ENCODE assay signal across 20 mouse cellular contexts in genomic region chr1:178496186-178496585, GRCm38 (mm10). TPM values are rescaled to one million over a fixed set of nuclear protein-coding genes. Genes with fewer than 3 reads are reported as not detected.
A peak's percentile ranks its signal among the peaks of the same experiment; 100 is the strongest.
DNase-seq lines count a peak whose midpoint lies in the region; ATAC-seq and TF ChIP-seq lines count a peak whose summit lies in the region.
"Had no signal": no experiment of that assay in that cellular context is flagged by ENCODE, and none has a peak within 500 bp of the region (broad histone marks: within the 10 kb centered on the region; RNA-seq: fewer than 3 reads in every experiment).

No protein-coding gene starts in this region.

- intact Hi-C loops in heart, adult 2 months (cut with DNase I): no loop called here

- no peak for TF ChIP-seq POLR2A in heart, adult 2 months (IDR thresholded peaks at IDR 0.05; ENCODE audit: insufficient read depth, low read depth, low read length)
- no peak for TF ChIP-seq POLR2A in cerebellum, adult 2 months (IDR thresholded peaks at IDR 0.05; ENCODE audit: borderline replicate concordance, insufficient read depth, low read length)

- peaks cover 2% of the 10 kb centered on the region; the same call in 1 of the 2 replicates for H3K4me1 ChIP-seq in heart, adult 2 months (ENCODE audit: control insufficient read depth, insufficient read depth, low read length)
- H3K4me1 ChIP-seq in cerebellum, adult 2 months (ENCODE audit: control insufficient read depth, insufficient read depth, low read length): no peaks in the 10 kb centered on the region
- no peaks in the 10 kb centered on the region for H3K4me1 ChIP-seq in midbrain, embryonic 14.5 days (ENCODE audit: control insufficient read depth, insufficient read depth, low read length)
- H3K4me1 ChIP-seq: embryonic facial prominence, embryonic 13.5 days; embryonic facial prominence, embryonic 15.5 days; forebrain, embryonic 10.5 days; forebrain, embryonic 12.5 days had no signal

- no peak overlapping the region for H3K27ac ChIP-seq in heart, adult 2 months
- no peak overlapping the region for H3K27ac ChIP-seq in cerebellum, adult 2 months (ENCODE audit: insufficient read depth, low read length)
- H3K27ac ChIP-seq in midbrain, embryonic 14.5 days (replicated peaks; ENCODE audit: low read depth, low read length): no peak overlapping the region
- H3K27ac ChIP-seq: embryonic facial prominence, embryonic 13.5 days; embryonic facial prominence, embryonic 15.5 days; forebrain, embryonic 10.5 days; forebrain, embryonic 12.5 days had no signal

- no peak overlapping the region for H3K4me3 ChIP-seq in heart, adult 2 months
- no peak overlapping the region for H3K4me3 ChIP-seq in cerebellum, adult 2 months (replicated peaks; ENCODE audit: insufficient read depth, low read depth, low read length)
- no peak overlapping the region for H3K4me3 ChIP-seq in midbrain, embryonic 14.5 days (replicated peaks; ENCODE audit: low read depth, low read length)
- H3K4me3 ChIP-seq: embryonic facial prominence, embryonic 13.5 days; embryonic facial prominence, embryonic 15.5 days; erythroblast, embryonic 14.5 days; forebrain, embryonic 10.5 days; forebrain, embryonic 12.5 days had no signal

- no peak overlapping the region for H3K4me2 ChIP-seq in midbrain, embryonic 14.5 days (ENCODE audit: low read length)
- H3K4me2 ChIP-seq: embryonic facial prominence, embryonic 13.5 days; embryonic facial prominence, embryonic 15.5 days; forebrain, embryonic 12.5 days had no signal

- TF ChIP-seq CTCF in heart, adult 2 months (IDR thresholded peaks at IDR 0.05): no peak
- no peak for TF ChIP-seq CTCF in cerebellum, adult 2 months (IDR thresholded peaks at IDR 0.05; ENCODE audit: borderline replicate concordance, insufficient read depth, low read depth, low read length)

- DNase-seq in heart, adult 11 months: peak; percentile 22
- no peak for DNase-seq in heart, adult 2 months
- peak; percentile 28 for DNase-seq in R1 (ENCODE audit: low read depth, low spot score)
- no peak for DNase-seq in cerebellum, adult 2 months
- DNase-seq in midbrain, embryonic 14.5 days: no peak
- DNase-seq: adrenal gland, adult 8-10 months; cerebellum, adult 11-12 months; cerebellum, adult 9-11 months had no signal

- WGBS in heart, adult 2 months: 94% methylated on average over 2 of the region's 2 CpGs
- WGBS in cerebellum, adult 2 months: 87% methylated on average over 2 of the region's 2 CpGs
- 69% methylated on average over 2 of the region's 2 CpGs for WGBS in midbrain, embryonic 14.5 days

- H3K27me3 ChIP-seq in heart, adult 2 months (ENCODE audit: control insufficient read depth, insufficient read depth, low read length): no peaks in the 10 kb centered on the region
- no peaks in the 10 kb centered on the region for H3K27me3 ChIP-seq in cerebellum, adult 2 months (ENCODE audit: control insufficient read depth, insufficient read depth, low read length)
- H3K27me3 ChIP-seq in midbrain, embryonic 14.5 days (ENCODE audit: control insufficient read depth, insufficient read depth, low read length): no peaks in the 10 kb centered on the region
- H3K27me3 ChIP-seq: CH12.LX; embryonic facial prominence, embryonic 13.5 days; embryonic facial prominence, embryonic 15.5 days; forebrain, embryonic 12.5 days; Patski had no signal

- H3K9ac ChIP-seq in heart, adult 2 months (ENCODE audit: low read depth, low read length): no peak overlapping the region
- no peak overlapping the region for H3K9ac ChIP-seq in midbrain, embryonic 14.5 days (replicated peaks; ENCODE audit: low read length)
- H3K9ac ChIP-seq: embryonic facial prominence, embryonic 13.5 days; embryonic facial prominence, embryonic 15.5 days; forebrain, embryonic 12.5 days had no signal

- no peaks in the 10 kb centered on the region for H3K9me3 ChIP-seq in midbrain, embryonic 14.5 days (ENCODE audit: control insufficient read depth, low read length)
- H3K9me3 ChIP-seq: embryonic facial prominence, embryonic 13.5 days; embryonic facial prominence, embryonic 15.5 days; forebrain, embryonic 10.5 days; forebrain, embryonic 12.5 days; G1E had no signal

- H3K36me3 ChIP-seq in heart, adult 2 months (ENCODE audit: control insufficient read depth, insufficient read depth, low read length): no peaks in the 10 kb centered on the region
- no peaks in the 10 kb centered on the region for H3K36me3 ChIP-seq in midbrain, embryonic 14.5 days (ENCODE audit: control insufficient read depth, insufficient read depth, low read length)
- H3K36me3 ChIP-seq: embryonic facial prominence, embryonic 13.5 days; embryonic facial prominence, embryonic 15.5 days; forebrain, embryonic 10.5 days; forebrain, embryonic 12.5 days; G1E had no signal

- ATAC-seq in midbrain, embryonic 14.5 days (ENCODE audit: low FRiP score, low TSS enrichment): no peak
- ATAC-seq: activated CD4-positive, CD25-positive, alpha-beta regulatory T cell, adult 4 months; CD4-positive, CD25-positive, alpha-beta regulatory T cell, adult 4 months; forebrain, embryonic 14.5 days; forebrain, embryonic 16.5 days; Patski had no signal

- no peaks in the 10 kb centered on the region for H3K79me2 ChIP-seq in heart, adult 2 months (replicated peaks; ENCODE audit: control insufficient read depth, insufficient read depth, low read length)

- no peak for TF ChIP-seq EP300 in heart, adult 2 months (IDR thresholded peaks at IDR 0.05; ENCODE audit: insufficient read depth, low read depth, low read length)

RNA-seq across cellular contexts. Expression of gene Kif26b, which starts 32.7 kb away (rescaled TPM):
- 1 to 10 TPM; 2.4 to 3.0 TPM for total RNA-seq in heart, adult 2 months (2021)
- polyA plus RNA-seq in heart, adult 2 months (2012; rRNA removed): 0.86 and 1.1 TPM in 2 replicates
- 15.6 and 17.3 TPM in 2 replicates for polyA plus RNA-seq in cerebellum, adult 2 months (2012; rRNA removed)
- 10.8 and 12.8 TPM in 2 replicates for polyA plus RNA-seq in midbrain, embryonic 14.5 days (2014; fragmentation: Nextera tagmentation; extraction: Ambion mirVana)
- total RNA-seq: CH12.LX had no signal
- polyA plus RNA-seq: activated CD4-positive, CD25-positive, alpha-beta regulatory T cell, adult 4 months; erythroblast, embryonic 14.5 days had no signal

Comparison
In these comparisons a context has a peak if more than half of its experiments do, and no peak if none do; other contexts are left out.
1. DNase-seq: peak in heart, adult 11 months (single experiment) and R1 (single experiment); none in heart, adult 2 months (0 of 2), cerebellum, adult 2 months (0 of 2) and midbrain, embryonic 14.5 days (single experiment).